Mouse (Mus musculus) cerebellum, postnatal 4 days (tissue): ENCODE measurements around the gene Hoxb3.
A peak's percentile ranks its signal among the peaks of the same experiment; 100 is the strongest.

Source experiments
- DNase-seq, 2 experiments: peaks; one replicate each; pipeline ENCODE4 v3.0.0; 2022; ENCODE audit warnings: low spot score in 2 of 2, mixed read lengths in 1 of 2

Hoxb3 gene

GRCm38 (mm10) chr11:96302381-96303150 lies 20.6 kb upstream of the Hoxb3 start:
- DNase-seq, result no peak

- peak; percentile 71 to 81 for DNase-seq
Observed at GRCm38 (mm10) chr11:96303151-96304099, 19.7 kb upstream of the Hoxb3 start, which contains the start of gene Hoxb5. Gene Hoxb5 (plus strand): TSS chr11:96303336.

GRCm38 (mm10) chr11:96304381-96305195 lies 18.5 kb upstream of the Hoxb3 start:
- no peak for DNase-seq

- DNase-seq, result no peak
Observed at GRCm38 (mm10) chr11:96305505-96306182, 17.5 kb upstream of the Hoxb3 start.

GRCm38 (mm10) chr11:96306183-96306907 lies 16.8 kb upstream of the Hoxb3 start:
- DNase-seq, result no peak

GRCm38 (mm10) chr11:96306908-96307269 lies 16.2 kb upstream of the Hoxb3 start:
- DNase-seq, result no peak

GRCm38 (mm10) chr11:96308763-96309162 lies 14.4 kb upstream of the Hoxb3 start:
- DNase-seq, result no peak

GRCm38 (mm10) chr11:96309288-96309687 lies 13.8 kb upstream of the Hoxb3 start:
- DNase-seq, result no peak

- DNase-seq, result no peak
Observed at GRCm38 (mm10) chr11:96310183-96310938, 12.8 kb upstream of the Hoxb3 start.

- DNase-seq, result no peak
Observed at GRCm38 (mm10) chr11:96311097-96311496, 12.0 kb upstream of the Hoxb3 start.

- peak; percentile 35 to 52 for DNase-seq
Observed at GRCm38 (mm10) chr11:96311520-96312417, 11.4 kb upstream of the Hoxb3 start.

- no peak for DNase-seq
Observed at GRCm38 (mm10) chr11:96313134-96313533, 10.0 kb upstream of the Hoxb3 start.

- no peak for DNase-seq
Observed at GRCm38 (mm10) chr11:96313806-96314428, 9.2 kb upstream of the Hoxb3 start.

GRCm38 (mm10) chr11:96314671-96315343 lies 8.3 kb upstream of the Hoxb3 start:
- no peak for DNase-seq

GRCm38 (mm10) chr11:96315344-96315681 lies 7.8 kb upstream of the Hoxb3 start:
- no peak for DNase-seq

GRCm38 (mm10) chr11:96316696-96317607 lies 6.2 kb upstream of the Hoxb3 start:
- DNase-seq, result no peak
